20 mouse cellular contexts compared by ENCODE assay signal in the genomic region with DNA sequence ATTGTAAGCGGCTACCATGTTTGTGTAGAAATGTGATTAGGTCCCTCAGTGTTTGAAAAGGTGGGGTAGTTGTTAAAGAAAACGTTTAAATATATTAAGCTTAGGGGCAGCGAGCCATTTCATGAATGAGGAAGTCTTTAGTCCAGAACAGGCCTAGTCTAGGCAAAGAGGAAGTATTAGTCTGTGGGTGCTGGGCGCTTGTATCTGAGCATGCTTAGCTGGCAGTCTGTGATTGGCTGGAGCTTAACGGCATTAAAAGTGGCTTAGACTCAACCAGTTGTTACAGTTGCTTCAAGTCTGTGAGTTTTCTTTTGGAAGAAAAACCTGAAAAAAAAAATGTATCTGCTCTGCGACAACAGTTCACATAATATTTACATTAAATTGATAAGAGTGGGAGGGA.
DNase-seq lines count a peak whose midpoint lies in the region; ATAC-seq and TF ChIP-seq lines count a peak whose summit lies in the region.
"Had no signal": no experiment of that assay in that cellular context is flagged by ENCODE, and none has a peak within 500 bp of the region (broad histone marks: within the 10 kb centered on the region; RNA-seq: fewer than 3 reads in every experiment).

No protein-coding gene starts in this region.

- TF ChIP-seq POLR2A in kidney, adult 2 months (IDR thresholded peaks at IDR 0.05; ENCODE audit: low read depth, low read length), result no peak

- H3K4me1 ChIP-seq in kidney, adult 2 months (ENCODE audit: control insufficient read depth, insufficient read depth, low read length), result peaks cover 8% of the 10 kb centered on the region
- H3K4me1 ChIP-seq in kidney, embryonic 15.5 days, result no peaks in the 10 kb centered on the region
- H3K4me1 ChIP-seq in forebrain, embryonic 10.5 days, result peaks cover 11% of the 10 kb centered on the region; the same call in 1 of the 2 replicates
- H3K4me1 ChIP-seq: forebrain, embryonic 12.5 days; liver, embryonic 12.5 days; lung, embryonic 15.5 days; stomach, embryonic 15.5 days had no signal

- DNase-seq in kidney, adult 2 months, result peak; percentile 37
- peak; percentile 3 to 17 for DNase-seq in spleen, postnatal 36 days (ENCODE audit: low spot score in 2 of 2)
- no peak for DNase-seq in spleen, adult 18-20 months
- DNase-seq in forebrain, embryonic 10.5 days (ENCODE audit: extremely low spot score, low spot score), result no peak
- DNase-seq in thymus, postnatal 4 days, result no peak
- DNase-seq: cerebellum, adult 11 months; cerebellum, postnatal 14 days; gastrocnemius, postnatal 14 days; kidney, postnatal 14 days; thymus, postnatal 36 days had no signal

- no peaks in the 10 kb centered on the region for H3K9me3 ChIP-seq in kidney, embryonic 15.5 days (replicated peaks)
- H3K9me3 ChIP-seq in forebrain, embryonic 10.5 days, result no peaks in the 10 kb centered on the region
- H3K9me3 ChIP-seq: forebrain, embryonic 12.5 days; heart, embryonic 13.5 days; hindbrain, embryonic 10.5 days; liver, embryonic 12.5 days; lung, embryonic 15.5 days; stomach, embryonic 15.5 days had no signal

- TF ChIP-seq CTCF in kidney, adult 2 months (conservative IDR thresholded peaks at IDR 0.05; ENCODE audit: insufficient read depth, insufficient read length, low read depth, low read length), result no peak

- ATAC-seq in kidney, embryonic 15.5 days (replicated peaks; ENCODE audit: low FRiP score), result no peak
- peak; percentile 78 for ATAC-seq in common myeloid progenitor, adult 5-6 weeks (replicated peaks; ENCODE audit: low read depth, poor library complexity, severe bottlenecking)
- ATAC-seq: liver, embryonic 12.5 days; midbrain, embryonic 16.5 days had no signal

- H3K27ac ChIP-seq in kidney, adult 2 months (ENCODE audit: insufficient read depth, low read depth, low read length), result peak overlapping the region; percentile 34; the same call in 1 of the 2 replicates
- H3K27ac ChIP-seq in kidney, embryonic 15.5 days, result no peak overlapping the region
- H3K27ac ChIP-seq in forebrain, embryonic 10.5 days, result no peak overlapping the region
- H3K27ac ChIP-seq: forebrain, embryonic 12.5 days; heart, embryonic 13.5 days; hindbrain, embryonic 10.5 days; liver, embryonic 12.5 days; lung, embryonic 15.5 days; stomach, embryonic 15.5 days had no signal

- no peak overlapping the region for H3K4me2 ChIP-seq in kidney, embryonic 15.5 days
- H3K4me2 ChIP-seq: forebrain, embryonic 12.5 days; heart, embryonic 13.5 days; liver, embryonic 12.5 days; lung, embryonic 15.5 days; stomach, embryonic 15.5 days had no signal

- 77% methylated on average over 6 of the region's 6 CpGs for WGBS in kidney, adult 2 months
- 71% methylated on average over 6 of the region's 6 CpGs for WGBS in kidney, embryonic 15.5 days
- WGBS in forebrain, embryonic 10.5 days, result 87% methylated on average over 6 of the region's 6 CpGs

- no peak overlapping the region for H3K9ac ChIP-seq in kidney, embryonic 15.5 days
- H3K9ac ChIP-seq: forebrain, embryonic 12.5 days; heart, embryonic 13.5 days; liver, embryonic 12.5 days; lung, embryonic 15.5 days; stomach, embryonic 15.5 days had no signal

- H3K36me3 ChIP-seq in kidney, adult 2 months (ENCODE audit: control insufficient read depth, insufficient read depth, low read length), result no peaks in the 10 kb centered on the region
- H3K36me3 ChIP-seq in kidney, embryonic 15.5 days, result no peaks in the 10 kb centered on the region
- no peaks in the 10 kb centered on the region for H3K36me3 ChIP-seq in forebrain, embryonic 10.5 days (replicated peaks)
- H3K36me3 ChIP-seq: forebrain, embryonic 12.5 days; G1E; heart, embryonic 13.5 days; hindbrain, embryonic 10.5 days; liver, embryonic 12.5 days; lung, embryonic 15.5 days; stomach, embryonic 15.5 days had no signal

- no peaks in the 10 kb centered on the region for H3K27me3 ChIP-seq in kidney, adult 2 months (replicated peaks; ENCODE audit: control insufficient read depth, insufficient read depth, low read length)
- no peaks in the 10 kb centered on the region for H3K27me3 ChIP-seq in kidney, embryonic 15.5 days
- H3K27me3 ChIP-seq in forebrain, embryonic 10.5 days (ENCODE audit: poor library complexity, severe bottlenecking), result no peaks in the 10 kb centered on the region
- H3K27me3 ChIP-seq: forebrain, embryonic 12.5 days; heart, embryonic 13.5 days; liver, embryonic 12.5 days; lung, embryonic 15.5 days; stomach, embryonic 15.5 days had no signal

- H3K4me3 ChIP-seq in kidney, adult 2 months (ENCODE audit: insufficient read depth, low read depth, low read length), result no peak overlapping the region
- H3K4me3 ChIP-seq in kidney, embryonic 15.5 days (replicated peaks), result no peak overlapping the region
- H3K4me3 ChIP-seq in forebrain, embryonic 10.5 days, result no peak overlapping the region
- H3K4me3 ChIP-seq: forebrain, embryonic 12.5 days; heart, embryonic 13.5 days; hindbrain, embryonic 10.5 days; liver, embryonic 12.5 days; lung, embryonic 15.5 days; stomach, embryonic 15.5 days had no signal

Comparison
In these comparisons a context has a peak if more than half of its experiments do, and no peak if none do; other contexts are left out.
1. DNase-seq: peak in kidney, adult 2 months (single experiment) and spleen, postnatal 36 days (2 of 2); none in spleen, adult 18-20 months (0 of 2), forebrain, embryonic 10.5 days (single experiment) and thymus, postnatal 4 days (single experiment).